Mouse (Mus musculus) G1E (cell line): ENCODE data around the gene Retreg3.

Experiments
- CTCF ChIP-seq: IDR thresholded peaks from 2 replicates; pipeline ENCODE4 v1.5.1; 2012; ENCODE audit warnings: low read depth, low read length, inconsistent platforms, mixed read lengths
- GATA1 ChIP-seq: IDR thresholded peaks from 2 replicates; pipeline ENCODE4 v1.6.1; 2012; ENCODE audit warnings: borderline replicate concordance, low read length, inconsistent platforms, mixed read lengths
- GATA2 ChIP-seq: IDR thresholded peaks from 2 replicates; pipeline ENCODE4 v1.6.1; 2012; ENCODE audit warnings: low read depth, low read length, inconsistent platforms, borderline replicate concordance
- POLR2AphosphoS5 ChIP-seq: IDR thresholded peaks from 2 replicates; pipeline ENCODE4 v1.6.1; 2012; ENCODE audit warnings: low read depth, low read length, inconsistent platforms; ENCODE audit not compliant: insufficient replicate concordance
- TAL1 ChIP-seq: conservative IDR thresholded peaks from 2 replicates; pipeline ENCODE4 v1.6.1; 2012; ENCODE audit warnings: low read depth, low read length, inconsistent platforms, mixed read lengths

DNA sequence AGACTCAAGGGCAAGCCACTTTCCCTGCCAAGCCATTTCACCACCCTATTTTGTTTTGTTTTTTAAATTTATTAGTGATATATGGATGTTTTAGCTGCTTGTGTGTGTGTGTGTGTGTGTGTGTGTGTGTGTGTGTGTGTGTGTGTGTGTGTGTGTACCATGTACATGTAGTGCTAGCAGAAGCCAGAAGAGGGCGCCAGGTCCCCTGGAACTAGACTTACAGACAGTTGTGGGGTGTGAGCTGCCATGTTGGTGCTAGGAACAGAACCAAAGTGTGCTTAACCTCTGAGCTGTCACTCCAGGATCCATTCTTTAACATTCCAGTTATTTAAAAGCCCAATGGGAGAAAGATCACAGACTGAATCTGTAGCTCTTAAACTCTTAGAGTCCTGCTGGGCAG is 7.4 kb upstream of the Retreg3 start:
- TF ChIP-seq POLR2AphosphoS5 (no peak), CTCF (no peak), TAL1 (no peak), GATA1 (no peak), GATA2 (no peak)
